Mouse (Mus musculus) splenic B cell, adult 2 months (primary cell): ENCODE measurements around the gene Jam3.
"Not testable (repeated sequence)": the region's sequence is repeated elsewhere in the genome, so short reads cannot be mapped to it uniquely, and the experiment has no call there.

Experiments
- DNase-seq: peaks from one replicate; pipeline ENCODE4 v3.0.0-alpha.2; 2011; ENCODE audit warnings: low read depth, low spot score
- H3K27me3 ChIP-seq: 2 replicates; pipeline ENCODE4 v1.6.1; 2012; ENCODE audit warnings: mild to moderate bottlenecking, low read length, moderate library complexity, mixed read lengths; ENCODE audit not compliant: control insufficient read depth, poor library complexity, insufficient read depth, severe bottlenecking
- H3K36me3 ChIP-seq: 2 replicates; pipeline ENCODE4 v1.6.1; 2012; ENCODE audit warnings: mild to moderate bottlenecking, low read length, moderate library complexity, mixed read lengths; ENCODE audit not compliant: control insufficient read depth, poor library complexity, insufficient read depth, severe bottlenecking

Jam3 gene

DNA sequence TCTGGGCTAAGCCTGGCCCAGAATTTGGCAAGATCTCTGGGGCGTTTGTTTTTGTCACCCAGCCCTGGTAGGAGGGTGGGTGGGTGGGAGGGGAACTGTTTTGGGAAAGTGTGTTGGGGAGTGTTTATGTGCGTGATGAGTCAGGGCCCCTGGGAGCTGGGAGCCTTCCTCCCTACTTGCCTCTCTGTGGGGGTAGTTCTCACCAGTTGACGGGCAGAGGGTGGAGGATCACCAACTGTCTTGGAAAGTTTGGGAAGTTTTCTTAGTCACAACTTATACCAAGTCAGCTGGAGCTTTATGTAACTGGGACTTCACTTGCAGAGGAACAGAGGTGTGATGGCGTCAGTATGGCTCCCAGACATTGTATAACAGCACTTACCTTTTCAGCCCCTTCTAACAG is 23.7 kb upstream of the Jam3 start:
- H3K27me3 ChIP-seq = no peaks in the 10 kb centered on the region
- no peak for DNase-seq
- no peaks in the 10 kb centered on the region for H3K36me3 ChIP-seq

- peak; percentile 4 for DNase-seq
- H3K27me3 ChIP-seq = no peaks in the 10 kb centered on the region
- H3K36me3 ChIP-seq = no peaks in the 10 kb centered on the region
Measured at GRCm38 (mm10) chr9:27176154-27176553, 20.9 kb upstream of the Jam3 start.

GRCm38 (mm10) chr9:27175682-27176081 is 20.5 kb upstream of the Jam3 start:
- no peak for DNase-seq
- H3K27me3 ChIP-seq = no peaks in the 10 kb centered on the region

GRCm38 (mm10) chr9:27175241-27175640 is 20.0 kb upstream of the Jam3 start:
- H3K27me3 ChIP-seq = no peaks in the 10 kb centered on the region
- H3K36me3 ChIP-seq = no peaks in the 10 kb centered on the region
- no peak for DNase-seq

More at GRCm38 (mm10) chr9:27175682-27176081, 20.5 kb upstream of the Jam3 start:
- H3K36me3 ChIP-seq = no peaks in the 10 kb centered on the region

- no peaks in the 10 kb centered on the region for H3K27me3 ChIP-seq
- no peak for DNase-seq
- H3K36me3 ChIP-seq = no peaks in the 10 kb centered on the region
Measured at GRCm38 (mm10) chr9:27174079-27174478, 18.9 kb upstream of the Jam3 start.

DNA sequence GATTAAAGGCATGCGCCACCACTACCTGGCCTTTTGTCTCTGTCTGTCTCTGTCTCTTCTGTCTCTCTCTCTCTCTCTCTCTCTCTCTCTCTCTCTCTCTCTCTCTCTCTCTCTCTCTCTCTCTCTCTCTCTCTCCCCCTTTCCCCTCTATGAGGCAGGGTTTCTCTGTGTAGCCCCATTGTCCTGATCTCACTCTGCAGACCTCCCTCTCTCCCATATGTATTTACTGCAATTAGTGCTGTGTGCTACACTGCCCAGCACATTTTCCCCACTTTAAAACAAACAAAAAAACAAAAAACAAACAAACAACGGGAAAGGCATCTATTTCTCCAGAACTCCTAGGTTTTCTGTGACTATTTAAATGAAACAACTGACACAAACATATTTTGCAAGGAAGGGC is 18.4 kb upstream of the Jam3 start:
- no peak for DNase-seq
- Histone ChIP-seq H3K27me3 (no peaks in the 10 kb centered on the region), H3K36me3 (no peaks in the 10 kb centered on the region)

DNA sequence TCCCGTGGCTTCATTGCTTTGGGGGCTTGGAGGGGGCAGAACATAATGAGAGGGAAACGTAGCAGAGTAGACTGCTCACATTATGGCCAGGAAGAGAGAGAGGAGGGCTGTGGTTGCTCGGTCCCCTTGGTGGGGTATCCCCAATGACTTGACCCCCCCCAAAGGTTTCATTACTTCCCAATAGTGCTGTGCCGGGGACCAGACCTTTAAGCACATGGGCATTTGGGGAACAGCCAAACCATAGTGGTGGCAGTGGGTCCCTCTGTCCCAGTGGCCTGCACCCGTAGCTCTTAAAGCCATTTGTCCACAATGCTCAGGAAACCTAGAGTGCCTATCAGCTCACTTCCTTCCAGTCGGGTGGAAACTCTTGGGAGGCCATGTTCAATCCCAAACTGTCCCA is 17.6 kb upstream of the Jam3 start:
- no peak for DNase-seq
- Histone ChIP-seq H3K36me3 (no peaks in the 10 kb centered on the region), H3K27me3 (no peaks in the 10 kb centered on the region)

DNA sequence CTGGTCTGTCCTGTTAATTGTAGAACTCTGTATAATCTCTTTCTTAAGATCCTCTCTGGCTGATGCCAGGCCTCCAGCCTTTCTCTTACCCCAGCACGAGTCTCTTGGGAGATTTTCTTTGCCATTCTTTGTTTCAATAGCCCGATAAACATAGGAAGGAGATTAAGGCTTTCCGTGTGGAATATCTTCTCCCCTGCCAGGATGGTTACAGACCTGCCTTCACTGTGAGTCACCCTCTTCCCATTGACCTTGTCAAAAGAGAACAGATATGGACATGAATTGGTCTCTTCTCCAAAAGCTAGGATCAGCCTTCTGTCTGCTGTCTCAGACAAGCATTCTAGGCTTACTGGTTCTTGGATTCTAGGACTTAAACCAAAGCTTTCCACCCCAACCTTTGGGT is 15.5 kb upstream of the Jam3 start:
- H3K27me3 ChIP-seq = no peaks in the 10 kb centered on the region
- no peaks in the 10 kb centered on the region for H3K36me3 ChIP-seq
- DNase-seq = no peak

DNA sequence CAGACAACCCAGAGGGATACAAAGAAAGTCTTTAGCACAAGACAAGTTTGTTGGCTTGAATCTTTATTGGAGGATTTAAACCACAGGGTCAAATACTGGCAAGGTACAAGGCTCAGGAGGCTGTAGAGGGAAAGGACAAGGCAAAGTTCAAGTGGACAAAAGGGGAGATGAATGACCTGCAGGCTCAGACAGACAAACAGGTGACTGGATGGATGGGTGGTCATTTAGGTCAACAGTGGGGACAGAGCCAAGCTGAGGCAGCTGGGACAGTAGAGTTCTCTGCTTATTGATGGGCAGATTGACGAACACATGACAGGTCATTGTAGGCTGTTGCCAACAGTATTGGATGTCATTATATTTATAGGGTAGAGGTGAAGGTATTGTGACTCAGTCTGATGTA is 11.8 kb upstream of the Jam3 start:
- no peak for DNase-seq
- Histone ChIP-seq H3K36me3 (no peaks in the 10 kb centered on the region), H3K27me3 (no peaks in the 10 kb centered on the region)

DNA sequence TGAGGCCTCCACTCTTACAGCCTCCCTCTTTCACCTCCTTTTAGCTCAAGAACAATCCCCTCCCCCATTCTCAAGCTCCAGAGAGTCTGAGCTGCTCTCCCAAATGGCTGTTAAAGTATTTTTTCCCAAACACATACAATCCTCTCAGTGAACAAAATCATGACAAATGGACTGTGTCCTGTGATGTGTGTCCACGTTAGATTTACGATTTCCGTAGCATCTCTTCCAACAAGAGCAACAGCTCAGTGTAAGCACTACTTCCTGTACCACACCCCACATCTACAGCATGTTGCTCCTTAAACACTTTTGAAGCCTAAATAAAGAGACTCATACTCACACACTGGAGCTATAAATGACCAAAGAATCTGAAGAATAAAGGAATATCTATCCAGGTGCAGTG is 10.4 kb upstream of the Jam3 start:
- DNase-seq = no peak
- Histone ChIP-seq H3K27me3 (no peaks in the 10 kb centered on the region), H3K36me3 (no peaks in the 10 kb centered on the region)

- no peak for DNase-seq
- H3K36me3 ChIP-seq = no peaks in the 10 kb centered on the region
Measured at GRCm38 (mm10) chr9:27164957-27165356, 9.7 kb upstream of the Jam3 start.

DNA sequence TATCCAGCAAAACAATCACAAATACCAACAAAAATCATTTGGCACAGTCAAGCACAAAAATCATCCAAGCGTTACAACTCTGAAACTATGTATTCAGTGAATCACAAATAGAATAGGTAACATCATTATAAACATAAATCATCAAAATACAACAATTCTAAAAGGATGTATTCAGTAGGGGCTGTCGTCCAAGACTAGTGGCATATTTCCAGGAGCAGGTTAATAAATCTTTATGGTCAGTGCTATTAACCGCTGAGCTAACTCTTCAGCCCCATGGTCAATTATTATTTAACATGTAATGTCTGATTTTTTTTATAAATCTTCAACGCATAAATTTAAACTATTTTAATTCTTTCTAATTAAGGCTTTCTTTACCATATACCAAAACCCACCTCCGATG is 8.4 kb upstream of the Jam3 start:
- not testable (repeated sequence) for H3K27me3 ChIP-seq, DNase-seq, H3K36me3 ChIP-seq

More at GRCm38 (mm10) chr9:27164957-27165356, 9.7 kb upstream of the Jam3 start:
- H3K27me3 ChIP-seq = no peaks in the 10 kb centered on the region

DNA sequence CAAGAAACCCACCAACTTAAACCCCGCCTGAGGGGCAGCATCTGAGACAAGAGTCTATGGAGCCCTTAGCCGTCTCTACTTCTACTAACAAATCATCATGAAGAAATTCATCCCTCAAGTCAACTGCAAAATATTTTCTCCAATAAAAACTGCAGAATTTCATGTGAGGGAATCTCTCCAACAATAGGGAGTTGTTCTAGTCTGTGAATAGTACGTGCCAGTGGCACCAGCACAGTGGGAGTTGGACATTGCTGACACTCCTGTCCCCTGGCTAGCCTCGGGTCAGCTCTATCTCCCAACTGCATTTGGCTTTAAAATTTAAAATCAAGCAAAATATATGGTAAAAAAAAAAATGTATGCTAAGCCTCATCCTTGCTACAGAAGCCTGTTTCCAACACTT is 1.4 kb downstream of the Jam3 start:
- DNase-seq = no peak
- no peaks in the 10 kb centered on the region for H3K36me3 ChIP-seq
- H3K27me3 ChIP-seq = no peaks in the 10 kb centered on the region; the same call in 1 of the 2 replicates

DNA sequence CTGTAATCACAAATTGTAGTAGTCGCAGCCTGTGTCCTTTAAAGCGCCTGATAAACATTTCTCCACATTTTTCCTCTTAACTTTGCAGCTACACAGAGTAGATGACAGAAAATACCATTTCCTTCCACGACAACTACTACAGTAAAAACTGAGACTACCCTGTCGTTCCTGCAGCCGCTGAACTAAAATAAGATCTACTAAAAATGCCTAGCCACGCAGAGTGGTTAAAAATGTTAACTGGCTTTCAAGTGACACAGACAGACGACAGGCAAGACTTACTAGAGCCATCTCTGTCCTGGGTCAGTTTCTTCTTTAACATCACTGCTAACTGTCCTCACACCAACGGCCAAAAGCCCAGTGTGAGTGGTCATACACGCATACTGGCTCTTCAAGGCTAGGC is 5.4 kb downstream of the Jam3 start:
- DNase-seq = no peak
- Histone ChIP-seq H3K36me3 (no peaks in the 10 kb centered on the region), H3K27me3 (no peaks in the 10 kb centered on the region)

DNA sequence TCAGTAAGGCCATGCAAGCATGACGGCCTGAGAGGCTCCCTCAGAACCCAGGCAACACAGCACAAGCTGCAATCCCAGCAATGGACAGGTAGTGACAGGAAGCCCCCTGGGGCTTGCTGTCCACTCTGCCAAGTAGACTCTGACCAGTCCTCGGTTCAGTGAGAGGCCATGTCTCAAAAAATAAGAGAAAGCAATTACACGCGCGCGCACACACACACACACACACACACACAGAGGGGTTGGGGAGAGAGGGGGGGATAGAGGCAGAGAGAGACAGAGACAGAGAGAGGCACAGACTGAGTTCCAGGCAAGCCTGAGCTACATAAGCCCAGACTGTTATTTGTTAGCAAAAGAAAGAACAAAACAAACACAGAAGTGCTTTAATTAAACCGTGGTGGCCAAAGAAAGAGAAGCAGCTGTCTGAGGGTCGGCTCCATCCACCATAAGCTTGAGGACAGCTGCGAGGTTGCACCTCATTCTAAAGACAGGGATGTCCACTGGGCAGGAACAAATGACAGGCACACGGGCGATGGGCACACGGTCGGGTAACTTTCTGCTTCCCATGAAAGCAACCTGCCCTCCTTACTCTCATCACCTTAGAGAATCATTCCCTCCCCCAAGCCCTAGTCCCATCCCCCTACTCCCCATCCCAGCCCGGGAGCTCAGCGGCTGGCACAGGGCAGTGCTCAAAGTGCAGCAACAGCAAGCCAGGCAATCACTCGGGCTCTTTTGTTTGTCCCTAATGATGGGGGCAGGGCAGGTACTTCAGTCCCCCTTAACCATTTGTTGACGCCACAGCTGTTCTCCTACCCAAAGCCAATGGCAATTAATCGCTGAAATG is 6.4 kb downstream of the Jam3 start:
- no peaks in the 10 kb centered on the region for H3K27me3 ChIP-seq
- DNase-seq = no peak

DNA sequence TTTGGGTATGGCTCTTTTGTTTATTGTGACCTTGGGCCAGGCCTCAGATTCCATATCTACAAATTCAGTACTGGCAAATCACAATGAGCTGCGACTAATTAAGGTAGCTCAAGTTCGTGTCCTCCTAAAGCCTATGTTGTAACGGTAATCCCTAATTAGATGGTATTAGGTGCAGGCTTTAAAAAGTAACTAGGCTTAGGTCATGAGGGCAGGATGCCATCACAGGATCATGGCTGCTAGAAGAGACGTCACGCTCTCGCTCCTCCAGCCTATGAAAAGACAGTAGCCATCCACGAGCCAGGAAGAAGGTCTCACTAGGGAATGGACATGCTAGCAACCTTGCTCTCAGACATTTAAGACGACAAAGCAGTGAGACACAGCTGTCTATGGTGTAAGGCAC is 7.3 kb downstream of the Jam3 start:
- DNase-seq = no peak

More for the DNA sequence above, 6.4 kb downstream of the Jam3 start:
- no peaks in the 10 kb centered on the region for H3K36me3 ChIP-seq

More for the DNA sequence above, 7.3 kb downstream of the Jam3 start:
- Histone ChIP-seq H3K36me3 (no peaks in the 10 kb centered on the region), H3K27me3 (no peaks in the 10 kb centered on the region)
